Mouse (Mus musculus): ENCODE results near the gene Ctsh. TPM values are rescaled to one million over a fixed set of nuclear protein-coding genes. Genes with fewer than 3 reads are reported as not detected.
"Not testable (repeated sequence)": the region's sequence is repeated elsewhere in the genome, so short reads cannot be mapped to it uniquely, and the experiment has no call there.

Ctsh gene
- polyA plus RNA-seq, 1 experiment from 2014 or later: 305 TPM

GRCm38 (mm10) chr9:90054371-90055145 lies 606 bp downstream of the Ctsh start:
- Histone ChIP-seq H3K4me3 (replicated peaks; ENCODE audit: low read depth, low read length) (peak overlapping the region; percentile 59), H3K9ac (ENCODE audit: low read depth, low read length) (peak overlapping the region; percentile 64), H3K27ac (peak overlapping the region; percentile 88), H3K27me3 (ENCODE audit: insufficient read depth, low read length) (no peaks in the 10 kb centered on the region), H3K9me3 (replicated peaks; ENCODE audit: low read length) (no peaks in the 10 kb centered on the region), H3K4me2 (ENCODE audit: low read length) (peak overlapping the region; percentile 84), H3K36me3 (ENCODE audit: insufficient read depth, low read length) (no peaks in the 10 kb centered on the region), H3K4me1 (replicated peaks; ENCODE audit: insufficient read depth, low read length) (no peaks in the 10 kb centered on the region)
- DNase-seq (ENCODE audit: low spot score) (peak; percentile 91), ATAC-seq (replicated peaks; ENCODE audit: low FRiP score, low read depth) (peak; percentile 98)
- peak; percentile 72 for TF ChIP-seq CTCF (IDR thresholded peaks at IDR 0.05; ENCODE audit: low read depth)
- under 1% methylated on average over 37 of the region's 37 CpGs for WGBS

- no peak for DNase-seq (ENCODE audit: low spot score)
- no peak overlapping the region for H3K9ac ChIP-seq (ENCODE audit: low read depth, low read length)
- ATAC-seq (replicated peaks; ENCODE audit: low FRiP score, low read depth): no peak
- no peaks in the 10 kb centered on the region for H3K4me1 ChIP-seq (replicated peaks; ENCODE audit: insufficient read depth, low read length)
- TF ChIP-seq CTCF (IDR thresholded peaks at IDR 0.05; ENCODE audit: low read depth): no peak
- H3K27me3 ChIP-seq (ENCODE audit: insufficient read depth, low read length): no peaks in the 10 kb centered on the region
- WGBS: 41% methylated on average over 5 of the region's 5 CpGs
- H3K4me2 ChIP-seq (ENCODE audit: low read length): peak overlapping the region; percentile 84
- no peaks in the 10 kb centered on the region for H3K9me3 ChIP-seq (replicated peaks; ENCODE audit: low read length)
- no peak overlapping the region for H3K27ac ChIP-seq
- no peaks in the 10 kb centered on the region for H3K36me3 ChIP-seq (ENCODE audit: insufficient read depth, low read length)
- H3K4me3 ChIP-seq (replicated peaks; ENCODE audit: low read depth, low read length): peak overlapping the region; percentile 59
Observed at GRCm38 (mm10) chr9:90055409-90055808, 1.5 kb downstream of the Ctsh start.

GRCm38 (mm10) chr9:90055911-90056310 lies 2.0 kb downstream of the Ctsh start:
- Histone ChIP-seq H3K4me1 (replicated peaks; ENCODE audit: insufficient read depth, low read length) (no peaks in the 10 kb centered on the region), H3K4me3 (replicated peaks; ENCODE audit: low read depth, low read length) (0 out of 2 replicates have a peak overlapping the region, but pooled peaks have one; percentile 59), H3K27me3 (ENCODE audit: insufficient read depth, low read length) (no peaks in the 10 kb centered on the region), H3K9me3 (replicated peaks; ENCODE audit: low read length) (no peaks in the 10 kb centered on the region), H3K36me3 (ENCODE audit: insufficient read depth, low read length) (no peaks in the 10 kb centered on the region), H3K4me2 (ENCODE audit: low read length) (peak overlapping the region; percentile 84), H3K27ac (no peak overlapping the region), H3K9ac (ENCODE audit: low read depth, low read length) (no peak overlapping the region)
- WGBS: 59% methylated on average over 3 of the region's 3 CpGs
- TF ChIP-seq CTCF (IDR thresholded peaks at IDR 0.05; ENCODE audit: low read depth): no peak
- DNase-seq (ENCODE audit: low spot score): no peak
- no peak for ATAC-seq (replicated peaks; ENCODE audit: low FRiP score, low read depth)

GRCm38 (mm10) chr9:90056716-90057115 lies 2.8 kb downstream of the Ctsh start:
- WGBS: 91% methylated on average over 2 of the region's 2 CpGs

GRCm38 (mm10) chr9:90059828-90060573 lies 6.0 kb downstream of the Ctsh start:
- H3K36me3 ChIP-seq (ENCODE audit: insufficient read depth, low read length): no peaks in the 10 kb centered on the region
- H3K4me1 ChIP-seq (replicated peaks; ENCODE audit: insufficient read depth, low read length): no peaks in the 10 kb centered on the region
- no peak overlapping the region for H3K9ac ChIP-seq (ENCODE audit: low read depth, low read length)
- no peak for TF ChIP-seq CTCF (IDR thresholded peaks at IDR 0.05; ENCODE audit: low read depth)
- H3K27me3 ChIP-seq (ENCODE audit: insufficient read depth, low read length): no peaks in the 10 kb centered on the region
- WGBS: 77% methylated on average over 9 of the region's 9 CpGs
- DNase-seq (ENCODE audit: low spot score) (no peak), ATAC-seq (replicated peaks; ENCODE audit: low FRiP score, low read depth) (no peak)
- no peak overlapping the region for H3K4me2 ChIP-seq (ENCODE audit: low read length)
- H3K9me3 ChIP-seq (replicated peaks; ENCODE audit: low read length): no peaks in the 10 kb centered on the region
- no peak overlapping the region for H3K4me3 ChIP-seq (replicated peaks; ENCODE audit: low read depth, low read length)
- no peak overlapping the region for H3K27ac ChIP-seq

More at GRCm38 (mm10) chr9:90056716-90057115, 2.8 kb downstream of the Ctsh start:
- Histone ChIP-seq H3K27me3 (ENCODE audit: insufficient read depth, low read length) (no peaks in the 10 kb centered on the region), H3K9me3 (replicated peaks; ENCODE audit: low read length) (no peaks in the 10 kb centered on the region), H3K4me3 (replicated peaks; ENCODE audit: low read depth, low read length) (no peak overlapping the region), H3K4me2 (ENCODE audit: low read length) (no peak overlapping the region), H3K27ac (no peak overlapping the region), H3K36me3 (ENCODE audit: insufficient read depth, low read length) (no peaks in the 10 kb centered on the region), H3K9ac (ENCODE audit: low read depth, low read length) (no peak overlapping the region), H3K4me1 (replicated peaks; ENCODE audit: insufficient read depth, low read length) (no peaks in the 10 kb centered on the region)
- DNase-seq (ENCODE audit: low spot score) (no peak), ATAC-seq (replicated peaks; ENCODE audit: low FRiP score, low read depth) (no peak)
- no peak for TF ChIP-seq CTCF (IDR thresholded peaks at IDR 0.05; ENCODE audit: low read depth)

GRCm38 (mm10) chr9:90060574-90060875 lies 6.6 kb downstream of the Ctsh start:
- Histone ChIP-seq H3K27ac (no peak overlapping the region), H3K36me3 (ENCODE audit: insufficient read depth, low read length) (no peaks in the 10 kb centered on the region), H3K4me1 (replicated peaks; ENCODE audit: insufficient read depth, low read length) (no peaks in the 10 kb centered on the region), H3K4me3 (replicated peaks; ENCODE audit: low read depth, low read length) (no peak overlapping the region), H3K9ac (ENCODE audit: low read depth, low read length) (no peak overlapping the region), H3K27me3 (ENCODE audit: insufficient read depth, low read length) (no peaks in the 10 kb centered on the region), H3K9me3 (replicated peaks; ENCODE audit: low read length) (no peaks in the 10 kb centered on the region), H3K4me2 (ENCODE audit: low read length) (no peak overlapping the region)
- 87% methylated on average over 2 of the region's 2 CpGs for WGBS
- TF ChIP-seq CTCF (IDR thresholded peaks at IDR 0.05; ENCODE audit: low read depth): no peak
- no peak for ATAC-seq (replicated peaks; ENCODE audit: low FRiP score, low read depth)
- DNase-seq (ENCODE audit: low spot score): no peak

- ATAC-seq (replicated peaks; ENCODE audit: low FRiP score, low read depth); H3K27me3 ChIP-seq (ENCODE audit: insufficient read depth, low read length); H3K4me2 ChIP-seq (ENCODE audit: low read length); H3K9ac ChIP-seq (ENCODE audit: low read depth, low read length); H3K36me3 ChIP-seq (ENCODE audit: insufficient read depth, low read length); DNase-seq (ENCODE audit: low spot score); H3K9me3 ChIP-seq (replicated peaks; ENCODE audit: low read length); H3K4me3 ChIP-seq (replicated peaks; ENCODE audit: low read depth, low read length); H3K4me1 ChIP-seq (replicated peaks; ENCODE audit: insufficient read depth, low read length); H3K27ac ChIP-seq: not testable (repeated sequence)
- WGBS: 94% methylated on average over 5 of the region's 5 CpGs
Observed at GRCm38 (mm10) chr9:90060932-90061331, 7.0 kb downstream of the Ctsh start.

Measured in kidney, postnatal 0 days (tissue).